Mouse (Mus musculus): ENCODE measurements around the gene Tmem98.
A peak's percentile ranks its signal among the peaks of the same experiment; 100 is the strongest.

Gene Tmem98

GRCm38 (mm10) chr11:80809993-80810821, at the start of gene Tmem98:
Tmem98 (plus strand) TSS chr11:80810175.
- DNase-seq (ENCODE audit: low read depth, low spot score), result no peak

- DNase-seq (ENCODE audit: low read depth, low spot score), result no peak
Measured at GRCm38 (mm10) chr11:80761285-80761974, 48.5 kb upstream of the Tmem98 start.

GRCm38 (mm10) chr11:80762066-80762465, 47.9 kb upstream of the Tmem98 start:
- no peak for DNase-seq (ENCODE audit: low read depth, low spot score)

GRCm38 (mm10) chr11:80766068-80766467, 43.9 kb upstream of the Tmem98 start:
- DNase-seq (ENCODE audit: low read depth, low spot score), result no peak

- DNase-seq (ENCODE audit: low read depth, low spot score), result no peak
Measured at GRCm38 (mm10) chr11:80766472-80767319, 43.3 kb upstream of the Tmem98 start.

- DNase-seq (ENCODE audit: low read depth, low spot score), result no peak
Measured at GRCm38 (mm10) chr11:80767320-80767617, 42.7 kb upstream of the Tmem98 start.

GRCm38 (mm10) chr11:80771186-80771585, 38.8 kb upstream of the Tmem98 start:
- no peak for DNase-seq (ENCODE audit: low read depth, low spot score)

- DNase-seq (ENCODE audit: low read depth, low spot score), result no peak
Measured at GRCm38 (mm10) chr11:80771596-80772250, 38.3 kb upstream of the Tmem98 start.

- no peak for DNase-seq (ENCODE audit: low read depth, low spot score)
Measured at GRCm38 (mm10) chr11:80772595-80773210, 37.3 kb upstream of the Tmem98 start.

GRCm38 (mm10) chr11:80775535-80775934, 34.4 kb upstream of the Tmem98 start:
- no peak for DNase-seq (ENCODE audit: low read depth, low spot score)

GRCm38 (mm10) chr11:80777708-80778107, 32.3 kb upstream of the Tmem98 start:
- no peak for DNase-seq (ENCODE audit: low read depth, low spot score)

GRCm38 (mm10) chr11:80778157-80778556, 31.8 kb upstream of the Tmem98 start:
- DNase-seq (ENCODE audit: low read depth, low spot score), result no peak

GRCm38 (mm10) chr11:80778916-80779526, 31.0 kb upstream of the Tmem98 start:
- DNase-seq (ENCODE audit: low read depth, low spot score), result no peak

- peak; percentile 87 for DNase-seq (ENCODE audit: low read depth, low spot score)
Measured at GRCm38 (mm10) chr11:80779527-80780344, 30.2 kb upstream of the Tmem98 start, which contains the start of gene Myo1d. Myo1d (minus strand) TSS chr11:80780025.

- DNase-seq (ENCODE audit: low read depth, low spot score), result no peak
Measured at GRCm38 (mm10) chr11:80781535-80781934, 28.4 kb upstream of the Tmem98 start.

GRCm38 (mm10) chr11:80783460-80783859, 26.5 kb upstream of the Tmem98 start:
- peak; percentile 52 for DNase-seq (ENCODE audit: low read depth, low spot score)

GRCm38 (mm10) chr11:80784294-80784743, 25.7 kb upstream of the Tmem98 start:
- peak; percentile 69 for DNase-seq (ENCODE audit: low read depth, low spot score)

- DNase-seq (ENCODE audit: low read depth, low spot score), result no peak
Measured at GRCm38 (mm10) chr11:80785672-80786071, 24.3 kb upstream of the Tmem98 start.

- DNase-seq (ENCODE audit: low read depth, low spot score), result no peak
Measured at GRCm38 (mm10) chr11:80789647-80790240, 20.2 kb upstream of the Tmem98 start.

Measured in c-Kit-negative CD71-positive TER-119-positive erythroid progenitor cells, embryonic 14.5 days (primary cell).